Mouse (Mus musculus): ENCODE measurements around the gene Tbc1d4.

DNA sequence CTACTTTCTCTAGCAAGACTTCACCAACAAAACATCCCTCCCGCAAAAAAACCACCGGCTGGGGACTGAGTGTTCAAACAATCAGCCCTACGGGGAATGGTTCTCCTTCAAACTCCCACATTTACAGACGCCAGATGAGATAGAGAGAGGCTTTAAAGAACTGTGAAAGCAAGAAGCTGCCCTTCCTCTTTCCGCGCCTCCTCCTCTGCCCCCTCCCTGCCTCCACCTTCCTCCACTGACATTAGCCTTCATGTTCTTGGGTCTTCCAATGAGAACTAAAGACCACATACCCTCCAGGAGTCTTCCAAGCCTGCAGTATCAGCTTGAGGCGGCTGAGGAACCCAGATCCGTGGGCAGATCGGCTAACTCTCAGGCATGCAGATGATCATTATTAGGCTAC is 7.2 kb upstream of the Tbc1d4 start:
- TF ChIP-seq CTCF (IDR thresholded peaks at IDR 0.05; ENCODE audit: low read depth, low read length): no peak
- TF ChIP-seq POLR2A (IDR thresholded peaks at IDR 0.05; ENCODE audit: borderline replicate concordance, low read depth, low read length): no peak

All from bone marrow macrophage, adult 2 months (primary cell).